Mouse (Mus musculus): ENCODE data around the gene 1110002E22Rik. TPM values are rescaled to one million over a fixed set of nuclear protein-coding genes. Genes with fewer than 3 reads are reported as not detected.
A peak's percentile ranks its signal among the peaks of the same experiment; 100 is the strongest.

Gene 1110002E22Rik
- total RNA-seq (2021) = 100 to 1,000 TPM; 112 to 114 TPM
- long read RNA-seq, experiment 1, full-length matches to known transcripts = 3 of 29 reads
- long read RNA-seq, experiment 1, partial matches to known transcripts = 0 of 29 reads
- long read RNA-seq, experiment 1, other reads (novel, unspliced or antisense) = 26 of 29 reads
- long read RNA-seq, experiment 2, full-length matches to known transcripts = 7 of 28 reads
- long read RNA-seq, experiment 2, partial matches to known transcripts = 2 of 28 reads
- long read RNA-seq, experiment 2, other reads (novel, unspliced or antisense) = 19 of 28 reads

- intact Hi-C loops (cut with DNase I) = loop anchor here (5.0 kb wide), 2 partner anchors 73 to 198 kb away; partner anchors contain the start of gene Dnajb14
- peak in 1 of 2 experiments; percentile 41 for DNase-seq
Measured at GRCm38 (mm10) chr3:138064732-138065645, at the start of gene 1110002E22Rik. Gene 1110002E22Rik, plus strand, starts transcription at chr3:138065052.

DNA sequence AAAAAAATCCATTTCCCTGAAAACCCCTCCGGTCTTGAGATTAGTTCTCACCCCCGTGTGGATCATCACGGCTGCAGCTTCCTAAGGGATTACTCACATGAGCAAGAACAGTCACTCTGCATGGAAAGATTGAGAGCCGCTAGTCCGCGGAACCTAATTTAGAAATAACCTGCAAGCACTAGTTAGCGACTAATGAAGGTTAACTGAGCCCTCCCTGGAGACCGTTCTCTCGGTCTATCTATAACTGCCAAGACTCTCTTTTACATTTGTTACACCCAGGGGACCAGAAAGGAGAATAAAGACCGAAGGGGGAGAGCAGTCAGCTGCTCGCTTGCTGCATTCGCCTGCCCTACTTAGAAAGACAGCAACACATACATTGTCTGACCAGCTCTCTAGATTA, 48.0 kb upstream of the 1110002E22Rik start:
- intact Hi-C loops (cut with DNase I) = no loop called here
- no peak for DNase-seq

GRCm38 (mm10) chr3:138022003-138022402, 42.8 kb upstream of the 1110002E22Rik start:
- intact Hi-C loops (cut with DNase I) = no loop called here
- no peak for DNase-seq

DNA sequence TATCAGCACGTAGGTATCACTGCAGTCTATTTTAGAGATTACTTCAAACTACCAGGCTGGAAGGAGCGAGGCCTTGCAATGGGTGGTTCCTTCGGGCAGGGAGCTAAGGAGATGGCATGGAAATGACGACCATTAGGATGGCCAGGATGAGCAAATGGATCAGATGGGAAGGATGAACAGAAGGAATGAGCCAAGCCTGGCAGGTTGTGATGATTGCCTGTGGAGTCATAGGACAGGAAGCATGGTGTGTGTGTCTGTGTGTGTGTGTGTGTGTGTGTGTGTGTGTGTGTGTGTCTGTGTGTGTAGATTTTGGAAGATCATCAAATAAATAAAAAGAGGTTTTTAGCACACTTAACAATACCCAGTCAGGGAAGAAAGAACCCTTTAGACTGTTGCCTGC, 42.2 kb upstream of the 1110002E22Rik start:
- DNase-seq = no peak
- intact Hi-C loops (cut with DNase I) = no loop called here

DNA sequence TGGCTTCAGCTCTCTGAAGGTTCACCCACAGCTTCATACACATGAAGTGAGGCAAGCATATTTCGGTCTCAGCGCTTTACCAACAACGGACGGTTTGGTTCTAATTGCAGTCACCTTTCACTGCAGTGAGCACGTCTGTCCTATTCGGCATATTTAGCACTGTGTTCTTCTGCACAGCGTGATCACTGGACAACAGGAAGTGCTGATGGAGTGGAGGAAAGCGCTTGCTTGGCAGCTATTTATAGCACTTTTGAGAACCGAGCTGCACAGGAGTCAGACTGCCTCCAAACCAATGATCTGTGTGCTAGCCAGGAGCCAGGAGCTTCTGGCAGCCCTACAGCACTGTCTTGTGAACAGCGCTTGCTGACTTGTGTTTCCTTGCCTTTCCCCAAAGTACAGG, 38.6 kb upstream of the 1110002E22Rik start:
- intact Hi-C loops (cut with DNase I) = loop anchor here (5.0 kb wide), 1 partner anchor 46 kb away; no protein-coding TSS in a partner anchor
- peak; percentile 34 to 47 for DNase-seq

- intact Hi-C loops (cut with DNase I) = loop anchor here (5.0 kb wide), 1 partner anchor 45 kb away; no protein-coding TSS in a partner anchor
- no peak for DNase-seq
Measured at GRCm38 (mm10) chr3:138027575-138028362, 37.1 kb upstream of the 1110002E22Rik start.

DNA sequence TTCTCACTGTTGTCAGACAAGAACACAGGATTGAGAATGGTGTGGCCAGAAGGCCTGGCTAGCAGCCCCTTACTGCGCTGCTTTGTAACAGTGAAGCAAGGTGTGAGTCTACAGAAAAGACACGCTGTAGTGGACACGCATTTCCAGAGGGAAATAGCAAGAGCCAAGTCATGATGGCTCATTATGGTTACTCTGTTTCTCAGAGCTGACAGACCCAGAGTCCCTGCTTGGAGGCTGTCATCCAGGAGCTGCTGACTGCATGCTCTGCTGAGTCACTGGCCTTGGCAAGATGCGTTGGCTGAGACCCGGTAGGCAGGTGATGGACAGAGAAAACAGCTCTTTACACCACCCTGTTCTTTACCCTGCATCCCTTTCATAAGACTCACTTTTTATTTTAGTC, 35.5 kb upstream of the 1110002E22Rik start:
- peak; percentile 44 to 67 for DNase-seq
- intact Hi-C loops (cut with DNase I) = loop anchor here (5.0 kb wide), 1 partner anchor 43 kb away; no protein-coding TSS in a partner anchor

- intact Hi-C loops (cut with DNase I) = no loop called here
- no peak for DNase-seq
Measured at GRCm38 (mm10) chr3:138030563-138030962, 34.3 kb upstream of the 1110002E22Rik start.

DNA sequence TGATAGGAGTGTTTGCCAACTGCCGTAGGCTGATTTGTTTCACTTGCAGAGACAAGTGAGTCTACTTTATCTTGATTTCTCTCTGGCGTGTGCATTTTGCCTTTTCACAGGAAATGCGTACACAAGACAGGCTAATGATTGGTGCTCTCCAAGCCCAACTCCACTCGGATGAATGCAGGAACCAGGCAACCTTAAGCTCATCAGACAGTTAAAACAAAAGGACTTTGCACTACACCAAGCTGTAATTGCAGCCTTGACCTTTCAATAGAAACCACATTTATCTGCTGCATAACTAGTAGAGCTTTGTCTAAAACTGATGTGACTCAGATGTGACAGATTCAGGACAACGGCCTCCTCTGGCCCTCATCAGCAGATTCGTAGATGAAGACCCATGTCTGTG, 30.9 kb upstream of the 1110002E22Rik start:
- intact Hi-C loops (cut with DNase I) = no loop called here
- no peak for DNase-seq

DNA sequence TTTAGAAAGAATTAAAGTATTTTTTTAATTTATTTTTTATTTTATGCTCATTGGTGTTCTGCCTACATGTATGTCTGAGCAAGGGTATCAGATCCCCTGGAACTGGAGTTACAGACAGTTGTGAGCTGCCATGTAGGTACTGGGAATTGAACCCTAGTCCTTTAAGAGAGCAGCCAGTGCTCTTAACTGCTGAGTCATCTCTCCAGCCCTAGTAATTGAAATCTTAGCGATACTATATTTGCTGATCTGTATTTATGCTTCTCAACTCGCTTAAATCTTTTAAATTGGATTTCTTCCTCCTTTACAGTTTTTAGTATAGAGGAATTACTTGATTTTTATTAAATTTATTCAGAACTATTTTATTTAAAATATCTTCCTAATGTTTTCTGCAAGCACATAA, 23.9 kb upstream of the 1110002E22Rik start:
- no peak for DNase-seq
- intact Hi-C loops (cut with DNase I) = no loop called here

GRCm38 (mm10) chr3:138041591-138042301, 23.1 kb upstream of the 1110002E22Rik start:
- DNase-seq = no peak
- intact Hi-C loops (cut with DNase I) = no loop called here

DNA sequence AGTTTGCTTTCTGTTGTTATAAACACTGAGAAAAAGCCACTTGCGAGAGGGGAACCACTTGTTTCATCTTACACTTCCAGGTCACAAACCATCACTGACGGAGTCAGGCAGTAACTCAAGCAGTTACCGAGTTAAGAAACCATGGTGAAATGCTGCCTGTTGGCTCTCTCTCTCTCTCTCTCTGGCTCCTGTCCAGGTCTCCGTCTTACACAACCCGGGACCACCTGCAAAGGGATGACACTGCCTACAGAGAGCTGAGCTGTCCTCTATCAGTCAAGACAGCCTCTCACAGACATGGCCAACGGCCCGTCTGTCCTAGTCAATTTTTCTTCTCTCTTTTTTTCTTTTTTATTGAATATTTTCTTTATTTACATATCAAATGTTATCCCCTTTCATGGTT, 21.5 kb upstream of the 1110002E22Rik start:
- intact Hi-C loops (cut with DNase I) = no loop called here
- no peak for DNase-seq

DNA sequence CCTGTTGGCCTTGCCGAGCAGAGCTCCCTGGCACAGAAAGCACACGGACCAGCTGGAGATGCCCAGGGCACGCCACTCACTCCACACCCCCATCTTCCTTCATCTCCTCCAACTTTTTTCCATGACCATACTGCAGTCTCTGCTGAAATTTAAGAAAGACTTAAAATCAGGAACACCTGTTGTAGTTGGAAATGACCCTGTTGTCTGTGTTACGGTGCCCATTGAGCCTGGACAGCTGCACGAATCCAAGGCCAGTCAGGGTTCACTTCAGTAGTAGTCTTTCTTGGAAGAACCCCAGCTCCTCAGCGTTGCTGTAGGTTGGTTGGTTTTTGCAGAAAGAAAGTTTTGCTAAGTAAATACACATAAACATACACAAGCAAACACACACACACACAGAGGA, 15.3 kb upstream of the 1110002E22Rik start:
- intact Hi-C loops (cut with DNase I) = no loop called here
- DNase-seq = no peak

- intact Hi-C loops (cut with DNase I) = no loop called here
Measured at GRCm38 (mm10) chr3:138050772-138051171, 14.1 kb upstream of the 1110002E22Rik start.

DNA sequence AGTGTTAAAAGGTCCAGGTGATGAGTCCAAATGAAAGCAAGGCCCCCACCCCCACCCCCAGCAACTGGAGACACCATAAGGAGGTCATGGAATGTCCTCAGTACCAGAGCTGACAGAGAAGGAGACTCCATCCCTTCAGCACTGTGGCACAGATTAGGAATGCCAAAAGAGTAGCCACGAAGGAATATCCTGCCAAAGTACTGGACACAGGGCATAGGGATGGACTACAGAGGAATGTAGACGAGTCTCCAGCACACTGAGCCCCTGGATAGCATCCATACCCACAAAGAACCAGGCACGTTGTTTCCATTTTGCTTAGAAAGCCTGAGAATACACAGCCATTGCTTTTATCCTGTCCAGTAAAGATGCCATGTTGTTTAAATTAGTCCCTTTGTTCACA, 13.4 kb upstream of the 1110002E22Rik start:
- DNase-seq = no peak
- intact Hi-C loops (cut with DNase I) = no loop called here

More at GRCm38 (mm10) chr3:138050772-138051171, 14.1 kb upstream of the 1110002E22Rik start:
- no peak for DNase-seq

GRCm38 (mm10) chr3:138053969-138054368, 10.9 kb upstream of the 1110002E22Rik start:
- peak; percentile 11 to 43 for DNase-seq
- intact Hi-C loops (cut with DNase I) = no loop called here

DNA sequence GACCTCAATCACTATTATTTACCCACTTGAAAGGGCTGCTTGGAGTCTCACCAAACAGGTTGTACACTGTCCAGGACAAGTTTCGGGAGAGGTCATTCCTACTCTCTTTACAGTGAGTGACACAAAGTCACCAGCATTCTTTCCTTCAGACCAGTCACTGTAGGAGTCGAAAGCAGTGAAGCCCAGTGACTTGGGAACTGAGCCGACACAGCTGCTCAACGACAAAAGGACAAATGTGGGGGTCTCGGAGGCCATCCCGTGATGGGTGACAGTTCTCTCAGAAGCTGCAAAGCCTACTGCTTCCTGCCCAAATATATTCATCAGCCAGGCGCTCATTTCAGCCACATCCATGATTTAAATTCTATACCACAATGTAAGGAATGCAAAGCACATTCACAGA, 7.9 kb upstream of the 1110002E22Rik start:
- intact Hi-C loops (cut with DNase I) = no loop called here
- no peak for DNase-seq

DNA sequence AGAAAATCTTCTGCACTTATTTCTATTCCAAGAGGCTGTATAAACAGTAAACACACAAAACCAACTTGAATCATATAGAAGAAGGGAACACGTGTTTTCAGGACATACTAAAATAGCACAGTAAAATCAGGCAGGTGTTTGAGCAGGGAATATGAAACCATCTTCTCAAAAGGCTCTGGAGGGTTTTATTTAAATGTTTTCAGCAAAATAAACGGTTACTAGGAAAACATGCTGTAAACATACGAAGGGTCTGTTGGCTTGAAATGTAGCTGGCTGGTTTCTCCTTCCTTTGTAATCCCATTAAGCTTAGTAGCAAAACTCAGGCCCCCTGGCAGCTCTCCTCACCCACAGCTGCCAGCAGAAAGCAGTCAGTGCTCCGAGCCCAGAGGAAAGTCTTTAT, 6.6 kb upstream of the 1110002E22Rik start:
- DNase-seq = no peak

DNA sequence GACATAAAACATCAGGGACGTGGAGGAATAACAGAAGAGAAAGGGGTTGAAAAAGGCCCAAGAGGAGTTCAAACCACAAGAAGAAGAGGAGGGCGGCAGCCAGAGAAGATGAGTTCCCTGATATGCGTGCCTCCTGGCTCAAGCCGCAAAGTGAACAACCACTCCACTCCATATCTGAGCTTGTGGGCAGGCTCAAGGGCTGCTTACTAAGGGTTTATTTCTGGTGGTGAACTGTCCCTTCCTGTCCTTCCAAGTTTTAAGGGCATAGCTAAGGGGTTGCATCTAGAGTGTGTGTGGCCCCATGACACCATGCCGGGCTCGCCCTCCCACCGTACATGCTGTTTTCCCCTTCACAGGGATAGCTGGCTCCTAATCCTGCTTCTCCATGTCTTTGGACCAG, 4.4 kb upstream of the 1110002E22Rik start:
- intact Hi-C loops (cut with DNase I) = no loop called here
- no peak for DNase-seq

More for the DNA sequence above, 6.6 kb upstream of the 1110002E22Rik start:
- intact Hi-C loops (cut with DNase I) = no loop called here

All from gastrocnemius, postnatal 36 days (tissue).